Mouse (Mus musculus) testis, postnatal 14 days (tissue): ENCODE results near the gene Hs6st2.

Source experiments
- DNase-seq: peaks from one replicate; pipeline ENCODE4 v3.0.0; 2021; ENCODE audit warnings: low spot score

Gene Hs6st2

GRCm38 (mm10) chrX:51585444-51585843, 96.2 kb downstream of the Hs6st2 start:
- DNase-seq, result no peak

GRCm38 (mm10) chrX:51581704-51582103, 100.0 kb downstream of the Hs6st2 start:
- DNase-seq, result no peak

GRCm38 (mm10) chrX:51561880-51562279, 119.8 kb downstream of the Hs6st2 start:
- DNase-seq, result no peak

GRCm38 (mm10) chrX:51539626-51540025, 142.0 kb downstream of the Hs6st2 start:
- DNase-seq, result no peak

- no peak for DNase-seq
These were observed 144.6 kb downstream of the Hs6st2 start for GRCm38 (mm10) chrX:51537082-51537481.

GRCm38 (mm10) chrX:51535226-51535625, 146.4 kb downstream of the Hs6st2 start:
- DNase-seq, result no peak

GRCm38 (mm10) chrX:51531136-51531535, 150.5 kb downstream of the Hs6st2 start:
- no peak for DNase-seq

GRCm38 (mm10) chrX:51528601-51529000, 153.1 kb downstream of the Hs6st2 start:
- DNase-seq, result no peak

GRCm38 (mm10) chrX:51514831-51515230, 166.8 kb downstream of the Hs6st2 start:
- DNase-seq, result peak; percentile 3

GRCm38 (mm10) chrX:51506526-51506925, 175.1 kb downstream of the Hs6st2 start:
- DNase-seq, result no peak

GRCm38 (mm10) chrX:51505691-51506090, 176.0 kb downstream of the Hs6st2 start:
- DNase-seq, result no peak

GRCm38 (mm10) chrX:51503781-51504471, 177.7 kb downstream of the Hs6st2 start:
- no peak for DNase-seq

GRCm38 (mm10) chrX:51497831-51498230, 183.8 kb downstream of the Hs6st2 start:
- no peak for DNase-seq

- DNase-seq, result no peak
These were observed 193.3 kb downstream of the Hs6st2 start for GRCm38 (mm10) chrX:51488374-51488773.

GRCm38 (mm10) chrX:51469411-51469810, 212.2 kb downstream of the Hs6st2 start:
- no peak for DNase-seq

- no peak for DNase-seq
These were observed 220.2 kb downstream of the Hs6st2 start for GRCm38 (mm10) chrX:51461413-51461812.

- no peak for DNase-seq
These were observed 238.3 kb downstream of the Hs6st2 start for GRCm38 (mm10) chrX:51443366-51443765.

- no peak for DNase-seq
These were observed 249.9 kb downstream of the Hs6st2 start for GRCm38 (mm10) chrX:51431706-51432105.

GRCm38 (mm10) chrX:51425031-51425430, 256.6 kb downstream of the Hs6st2 start:
- no peak for DNase-seq

- no peak for DNase-seq
These were observed 271.4 kb downstream of the Hs6st2 start for GRCm38 (mm10) chrX:51410289-51410688.

GRCm38 (mm10) chrX:51397457-51397856, 284.2 kb downstream of the Hs6st2 start:
- no peak for DNase-seq

- peak; percentile 5 for DNase-seq
These were observed 307.0 kb downstream of the Hs6st2 start for GRCm38 (mm10) chrX:51374670-51375069.

- DNase-seq, result no peak
These were observed 309.0 kb downstream of the Hs6st2 start for GRCm38 (mm10) chrX:51372477-51373239.
